20 mouse cellular contexts compared by ENCODE assay signal in genomic region chr19:25613476-25614300, GRCm38 (mm10). TPM values are rescaled to one million over a fixed set of nuclear protein-coding genes. Genes with fewer than 3 reads are reported as not detected.
DNase-seq lines count a peak whose midpoint lies in the region; ATAC-seq and TF ChIP-seq lines count a peak whose summit lies in the region.
"Had no signal": no experiment of that assay in that cellular context is flagged by ENCODE, and none has a peak within 500 bp of the region (broad histone marks: within the 10 kb centered on the region; RNA-seq: fewer than 3 reads in every experiment).

No protein-coding gene starts in this region.

- H3K27me3 ChIP-seq in midbrain, embryonic 10.5 days (ENCODE audit: low read depth, poor library complexity, severe bottlenecking) = peaks cover 100% of the 10 kb centered on the region
- peaks cover 83% of the 10 kb centered on the region for H3K27me3 ChIP-seq in midbrain, embryonic 15.5 days (replicated peaks)
- H3K27me3 ChIP-seq in embryonic facial prominence, embryonic 10.5 days (replicated peaks; ENCODE audit: low read depth, poor library complexity, severe bottlenecking) = peaks cover 100% of the 10 kb centered on the region
- H3K27me3 ChIP-seq in forebrain, embryonic 16.5 days (replicated peaks; ENCODE audit: control insufficient read depth, insufficient read depth, low read length) = peaks cover 23% of the 10 kb centered on the region

- no peaks in the 10 kb centered on the region for H3K36me3 ChIP-seq in midbrain, embryonic 10.5 days
- H3K36me3 ChIP-seq in midbrain, embryonic 15.5 days (replicated peaks) = no peaks in the 10 kb centered on the region
- no peaks in the 10 kb centered on the region for H3K36me3 ChIP-seq in embryonic facial prominence, embryonic 10.5 days (replicated peaks)
- H3K36me3 ChIP-seq in forebrain, embryonic 16.5 days (ENCODE audit: control insufficient read depth, insufficient read depth) = no peaks in the 10 kb centered on the region
- H3K36me3 ChIP-seq: heart, embryonic 12.5 days; limb, embryonic 12.5 days; liver, embryonic 15.5 days had no signal

- no peak overlapping the region for H3K4me3 ChIP-seq in midbrain, embryonic 10.5 days
- no peak overlapping the region for H3K4me3 ChIP-seq in midbrain, embryonic 15.5 days
- peak overlapping the region; percentile 21; the same call in 1 of the 2 replicates for H3K4me3 ChIP-seq in embryonic facial prominence, embryonic 10.5 days
- H3K4me3 ChIP-seq in forebrain, embryonic 16.5 days (replicated peaks; ENCODE audit: low read length) = no peak overlapping the region
- H3K4me3 ChIP-seq: heart, embryonic 12.5 days; limb, embryonic 12.5 days; liver, embryonic 15.5 days; megakaryocyte, embryonic 14.5 days had no signal

- no peak for TF ChIP-seq CTCF in brain, embryonic 14.5 days (IDR thresholded peaks at IDR 0.05; ENCODE audit: borderline replicate concordance, extremely low read depth, insufficient read depth, insufficient read length)

- no peak overlapping the region for H3K27ac ChIP-seq in midbrain, embryonic 10.5 days (replicated peaks)
- H3K27ac ChIP-seq in midbrain, embryonic 15.5 days = no peak overlapping the region
- no peak overlapping the region for H3K27ac ChIP-seq in embryonic facial prominence, embryonic 10.5 days (replicated peaks)
- H3K27ac ChIP-seq in forebrain, embryonic 16.5 days (ENCODE audit: low read length) = no peak overlapping the region
- H3K27ac ChIP-seq: limb, embryonic 12.5 days; liver, embryonic 15.5 days; stomach, postnatal 0 days had no signal

- peak; percentile 40 for DNase-seq in midbrain, embryonic 10.5 days (ENCODE audit: low spot score)
- peak; percentile 70 for DNase-seq in brain, embryonic 14.5 days (ENCODE audit: low read depth)
- DNase-seq in embryonic facial prominence, embryonic 10.5 days (ENCODE audit: low spot score) = peak; percentile 60
- no peak for DNase-seq in thymus, postnatal 0 days (ENCODE audit: low spot score)
- no peak for DNase-seq in kidney, postnatal 14 days
- DNase-seq in right cerebral cortex, postnatal 36 days (ENCODE audit: low spot score in 2 of 2) = no peak
- DNase-seq: adrenal gland, postnatal 10 days; cerebellum, adult 18-20 months; gastrocnemius, postnatal 36 days; heart, postnatal 36 days; thymus, postnatal 14 days had no signal

- peaks cover 34% of the 10 kb centered on the region for H3K4me1 ChIP-seq in midbrain, embryonic 10.5 days
- H3K4me1 ChIP-seq in midbrain, embryonic 15.5 days = peaks cover 14% of the 10 kb centered on the region
- peaks cover 35% of the 10 kb centered on the region for H3K4me1 ChIP-seq in embryonic facial prominence, embryonic 10.5 days
- peaks cover 14% of the 10 kb centered on the region for H3K4me1 ChIP-seq in forebrain, embryonic 16.5 days (replicated peaks; ENCODE audit: control insufficient read depth, insufficient read depth, low read length)

- no peak overlapping the region for H3K9ac ChIP-seq in midbrain, embryonic 15.5 days
- H3K9ac ChIP-seq in forebrain, embryonic 16.5 days (replicated peaks; ENCODE audit: low read depth, low read length) = no peak overlapping the region
- H3K9ac ChIP-seq: heart, embryonic 12.5 days; limb, embryonic 12.5 days; liver, embryonic 15.5 days had no signal

- 7% methylated on average over 13 of the region's 13 CpGs for WGBS in midbrain, embryonic 10.5 days
- WGBS in midbrain, embryonic 15.5 days = 9% methylated on average over 13 of the region's 13 CpGs
- WGBS in embryonic facial prominence, embryonic 10.5 days = 7% methylated on average over 13 of the region's 13 CpGs
- WGBS in forebrain, embryonic 16.5 days = 9% methylated on average over 13 of the region's 13 CpGs

- no peak for ATAC-seq in midbrain, embryonic 15.5 days (replicated peaks)
- ATAC-seq in forebrain, embryonic 16.5 days = no peak
- ATAC-seq: lung, postnatal 0 days had no signal

- H3K9me3 ChIP-seq in midbrain, embryonic 10.5 days (replicated peaks) = no peaks in the 10 kb centered on the region
- no peaks in the 10 kb centered on the region for H3K9me3 ChIP-seq in midbrain, embryonic 15.5 days
- H3K9me3 ChIP-seq in embryonic facial prominence, embryonic 10.5 days = no peaks in the 10 kb centered on the region
- no peaks in the 10 kb centered on the region for H3K9me3 ChIP-seq in forebrain, embryonic 16.5 days (ENCODE audit: control insufficient read depth, low read length)
- H3K9me3 ChIP-seq: heart, embryonic 12.5 days; limb, embryonic 12.5 days; liver, embryonic 15.5 days had no signal

- TF ChIP-seq POLR2A in brain, embryonic 14.5 days (IDR thresholded peaks at IDR 0.05; ENCODE audit: borderline replicate concordance, extremely low read depth, insufficient read depth, insufficient read length, poor library complexity, severe bottlenecking) = no peak

- no peak overlapping the region for H3K4me2 ChIP-seq in midbrain, embryonic 15.5 days
- H3K4me2 ChIP-seq in forebrain, embryonic 16.5 days (ENCODE audit: low read length) = 0 out of 2 replicates have a peak overlapping the region, but pooled peaks have one; percentile 1
- H3K4me2 ChIP-seq: heart, embryonic 12.5 days; limb, embryonic 12.5 days; liver, embryonic 15.5 days had no signal

RNA-seq across cellular contexts. Expression of gene Dmrt3, which starts 3.6 kb away (rescaled TPM):
- 0.39 and 2.1 TPM in 2 replicates for polyA plus RNA-seq in midbrain, embryonic 10.5 days (2016; fragmentation: Nextera tagmentation; extraction: Ambion mirVana)
- polyA plus RNA-seq in midbrain, embryonic 15.5 days (2015; fragmentation: Nextera tagmentation; extraction: Ambion mirVana) = 0.22 and 0.32 TPM in 2 replicates
- polyA plus RNA-seq in brain, embryonic 14.5 days (2012; rRNA removed) = 2.1 and 7.2 TPM in 2 replicates
- polyA plus RNA-seq in embryonic facial prominence, embryonic 10.5 days (2016; fragmentation: Nextera tagmentation; extraction: Ambion mirVana) = 1.7 and 2.1 TPM in 2 replicates
- polyA plus RNA-seq in forebrain, embryonic 16.5 days (2015; fragmentation: Nextera tagmentation; extraction: Ambion mirVana) = 1.7 and 2.6 TPM in 2 replicates
- 2.0 and 2.3 TPM in 2 replicates for polyA plus RNA-seq in thymus, postnatal 0 days (2015; fragmentation: Nextera tagmentation; extraction: Ambion mirVana)
- polyA plus RNA-seq: heart, embryonic 12.5 days; kidney, embryonic 14.5 days; liver, embryonic 15.5 days had no signal

RNA-seq across cellular contexts. Expression of gene Dmrt2, which starts 58.5 kb away (rescaled TPM):
- 0.05 and 0.16 TPM in 2 replicates for polyA plus RNA-seq in midbrain, embryonic 10.5 days (2016; fragmentation: Nextera tagmentation; extraction: Ambion mirVana)
- 0.06 TPM in 1 of 2 replicates, not detected in the other for polyA plus RNA-seq in midbrain, embryonic 15.5 days (2015; fragmentation: Nextera tagmentation; extraction: Ambion mirVana)
- polyA plus RNA-seq in brain, embryonic 14.5 days (2012; rRNA removed) = 0.67 and 1.3 TPM in 2 replicates
- polyA plus RNA-seq in embryonic facial prominence, embryonic 10.5 days (2016; fragmentation: Nextera tagmentation; extraction: Ambion mirVana) = 1.3 and 1.6 TPM in 2 replicates
- 0.86 and 2.1 TPM in 2 replicates for polyA plus RNA-seq in forebrain, embryonic 16.5 days (2015; fragmentation: Nextera tagmentation; extraction: Ambion mirVana)
- polyA plus RNA-seq in thymus, postnatal 0 days (2015; fragmentation: Nextera tagmentation; extraction: Ambion mirVana) = 20.9 and 22.9 TPM in 2 replicates

Comparison
In these comparisons a context has a peak if more than half of its experiments do, and no peak if none do; other contexts are left out.
1. DNase-seq: peak in midbrain, embryonic 10.5 days (single experiment), brain, embryonic 14.5 days (single experiment) and embryonic facial prominence, embryonic 10.5 days (single experiment); none in thymus, postnatal 0 days (single experiment), kidney, postnatal 14 days (single experiment) and right cerebral cortex, postnatal 36 days (0 of 2).